Mouse (Mus musculus) kidney, adult 2 months (tissue): Measurements from ENCODE around the gene Rrp1b. TPM values are rescaled to one million over a fixed set of nuclear protein-coding genes. Genes with fewer than 3 reads are reported as not detected.
A peak's percentile ranks its signal among the peaks of the same experiment; 100 is the strongest.

ENCODE experiments used
- DNase-seq: peaks from one replicate; pipeline ENCODE4 v3.0.0; 2021
- H3K27ac ChIP-seq: fragments of 200-500 bp; 2 replicates; pipeline ENCODE4 v1.5.1; 2012; ENCODE audit warnings: low read depth, low read length, control low read depth, inconsistent platforms; ENCODE audit not compliant: insufficient read depth
- H3K27me3 ChIP-seq: fragments of 200-500 bp; replicated peaks from 2 replicates; pipeline ENCODE4 v1.6.1; 2012; ENCODE audit warnings: mild to moderate bottlenecking, moderate library complexity, low read length, inconsistent platforms; ENCODE audit not compliant: control insufficient read depth, insufficient read depth
- H3K36me3 ChIP-seq: fragments of 200-500 bp; 2 replicates; pipeline ENCODE4 v1.6.1; 2012; ENCODE audit warnings: mild to moderate bottlenecking, moderate library complexity, low read length, inconsistent platforms; ENCODE audit not compliant: control insufficient read depth, insufficient read depth
- H3K4me1 ChIP-seq: fragments of 200-500 bp; 2 replicates; pipeline ENCODE4 v1.6.1; 2011; ENCODE audit warnings: low read length; ENCODE audit not compliant: control insufficient read depth, insufficient read depth
- H3K4me3 ChIP-seq: fragments of 200-500 bp; 2 replicates; pipeline ENCODE4 v1.5.1; 2011; ENCODE audit warnings: mild to moderate bottlenecking, low read depth, low read length, control low read depth; ENCODE audit not compliant: insufficient read depth
- CTCF ChIP-seq: fragments of 200-500 bp; conservative IDR thresholded peaks from 2 replicates; pipeline ENCODE4 v1.5.1; 2011; ENCODE audit warnings: low read depth, mild to moderate bottlenecking, control low read depth, low read length, moderate library complexity, mixed read lengths; ENCODE audit not compliant: insufficient read depth, insufficient read length
- POLR2A ChIP-seq: fragments of 200-500 bp; IDR thresholded peaks from one replicate; pipeline ENCODE4 v1.6.1; 2011; ENCODE audit warnings: low read depth, low read length, control low read depth
- WGBS: fragments of 180-500 bp; shearing (Covaris S2); methylation state at CpG from one replicate; pipeline ENCODE4 v1.1.7; 2018; 5-methylcytosine and 5-hydroxymethylcytosine counted together
- polyA plus RNA-seq: library from polyadenylated mRNA; depleted of rRNA; stranded (reverse); fragments of >200 nt; gene quantifications from 2 replicates; pipeline ENCODE4 v1.2.3, GENCODE M21; 2012; rRNA removed

The Rrp1b gene
- polyA plus RNA-seq: 4.7 and 5.8 TPM in 2 replicates

DNA sequence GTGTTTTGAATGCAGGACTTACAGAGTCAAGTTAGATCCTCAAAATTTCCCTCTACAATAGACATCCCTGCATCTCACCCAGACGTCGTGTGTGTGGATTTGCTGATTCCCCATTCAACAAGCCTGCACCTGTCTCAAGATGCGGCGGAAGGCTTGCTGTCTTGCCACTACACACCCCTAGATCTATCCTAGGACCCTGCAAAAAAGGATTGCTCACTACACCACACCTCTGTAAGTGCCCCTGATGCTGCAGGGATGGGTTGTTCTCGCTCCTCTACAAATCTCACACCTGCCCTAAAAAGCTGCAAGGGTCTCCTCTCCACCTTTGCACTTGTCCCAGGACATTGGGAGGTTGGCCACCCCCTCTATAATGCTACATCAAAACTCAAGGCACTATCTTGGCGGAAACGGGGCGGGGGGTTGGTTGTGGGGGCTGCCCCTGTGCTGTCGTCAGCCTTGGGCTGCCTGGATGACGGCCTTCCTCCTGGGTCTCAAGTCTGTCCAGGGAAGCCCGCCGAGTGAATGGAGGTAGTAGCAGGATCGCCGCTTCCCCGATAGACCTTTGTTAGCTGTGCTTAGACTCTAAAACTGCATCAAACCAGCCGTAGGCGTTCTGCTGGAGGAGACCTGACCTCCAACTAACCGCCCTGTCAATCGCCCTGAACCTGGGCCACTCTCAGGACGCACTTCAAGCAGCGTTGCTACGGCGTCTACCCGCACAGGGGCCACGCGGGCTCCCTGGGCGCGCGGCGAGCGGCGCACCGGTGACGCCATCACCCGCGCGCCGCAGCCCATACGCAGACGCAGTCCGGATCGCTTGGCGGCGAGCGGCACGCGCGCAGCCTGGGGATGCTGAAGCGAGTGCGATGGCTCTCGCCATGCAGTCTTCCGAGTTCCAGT, at the start of gene Rrp1b, which contains the start of gene Hsf2bp:
TSS of gene Rrp1b (plus strand) at position 492 of the 900 bp plus-strand sequence.
TSS of gene Hsf2bp (minus strand) at position 741 of the 900 bp plus-strand sequence.
- DNase-seq: peak; percentile 76
- no peak for TF ChIP-seq CTCF
- peak; percentile 57 for TF ChIP-seq POLR2A
- Histone ChIP-seq H3K27ac (no peak within 1 kb of the TSS), H3K36me3 (no peaks in the 10 kb centered on the region), H3K4me3 (peak within 1 kb of the TSS; percentile 79), H3K4me1 (no peaks in the 10 kb centered on the region), H3K27me3 (no peaks in the 10 kb centered on the region)
- 5% methylated on average over 52 of the region's 52 CpGs for WGBS

DNA sequence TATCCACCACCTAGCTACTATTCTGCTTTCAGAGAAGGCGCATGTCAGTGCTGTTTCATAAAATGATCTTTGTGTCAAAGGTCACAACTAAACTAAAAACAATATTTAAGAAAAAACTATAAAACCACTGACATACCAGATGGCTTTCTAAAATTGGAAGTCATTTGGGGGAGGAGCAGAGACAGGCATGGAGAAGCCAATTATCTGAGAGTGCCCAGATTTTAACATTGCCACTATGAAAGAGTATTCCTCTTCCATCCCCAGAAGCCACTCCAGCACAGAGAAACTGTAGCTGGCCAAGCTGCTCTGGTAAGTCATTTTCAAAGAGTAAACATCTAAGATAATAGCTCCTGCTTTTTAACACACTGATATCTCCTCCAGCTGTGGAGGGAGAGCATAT, 49.0 kb upstream of the Rrp1b start:
- TF ChIP-seq CTCF: no peak
- no peak for DNase-seq
- peaks cover 23% of the 10 kb centered on the region for H3K4me1 ChIP-seq
- no peak overlapping the region for H3K4me3 ChIP-seq
- no peaks in the 10 kb centered on the region for H3K36me3 ChIP-seq
- WGBS: 80% methylated on average over 1 of the region's 1 CpGs
- H3K27me3 ChIP-seq: no peaks in the 10 kb centered on the region
- no peak overlapping the region for H3K27ac ChIP-seq

DNA sequence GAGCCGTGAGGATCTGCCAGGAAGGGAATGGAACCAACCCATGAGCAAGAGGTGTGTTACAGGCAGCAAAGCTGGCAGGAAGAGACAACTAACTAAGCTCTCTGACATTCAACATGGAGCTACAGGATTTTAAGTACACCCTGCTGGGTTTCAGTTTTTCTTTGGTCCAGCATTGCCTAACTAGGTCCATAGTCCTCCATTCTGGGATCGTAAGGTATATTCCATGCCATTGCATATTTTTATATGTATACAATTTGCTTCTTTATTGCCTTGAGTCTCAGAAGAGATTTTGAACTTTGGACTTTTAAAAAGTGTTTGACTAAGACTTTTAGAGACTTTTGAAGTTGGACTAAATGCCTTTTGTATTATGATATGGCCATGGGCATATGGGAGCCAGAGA, 46.9 kb upstream of the Rrp1b start:
- H3K27ac ChIP-seq: no peak overlapping the region
- 93% methylated on average over 2 of the region's 2 CpGs for WGBS

GRCm38 (mm10) chr17:31992004-31992403, 43.9 kb upstream of the Rrp1b start:
- no peaks in the 10 kb centered on the region for H3K27me3 ChIP-seq
- DNase-seq: no peak
- no peaks in the 10 kb centered on the region for H3K36me3 ChIP-seq
- no peak overlapping the region for H3K27ac ChIP-seq
- no peak overlapping the region for H3K4me3 ChIP-seq
- WGBS: 83% methylated on average over 2 of the region's 2 CpGs
- peaks cover 2% of the 10 kb centered on the region; the same call in 1 of the 2 replicates for H3K4me1 ChIP-seq
- TF ChIP-seq POLR2A: no peak
- no peak for TF ChIP-seq CTCF

More for the DNA sequence above, 46.9 kb upstream of the Rrp1b start:
- H3K4me1 ChIP-seq: peaks cover 7% of the 10 kb centered on the region; the same call in 1 of the 2 replicates
- H3K36me3 ChIP-seq: no peaks in the 10 kb centered on the region
- H3K27me3 ChIP-seq: no peaks in the 10 kb centered on the region
- DNase-seq: no peak
- TF ChIP-seq CTCF (no peak), POLR2A (no peak)
- no peak overlapping the region for H3K4me3 ChIP-seq

DNA sequence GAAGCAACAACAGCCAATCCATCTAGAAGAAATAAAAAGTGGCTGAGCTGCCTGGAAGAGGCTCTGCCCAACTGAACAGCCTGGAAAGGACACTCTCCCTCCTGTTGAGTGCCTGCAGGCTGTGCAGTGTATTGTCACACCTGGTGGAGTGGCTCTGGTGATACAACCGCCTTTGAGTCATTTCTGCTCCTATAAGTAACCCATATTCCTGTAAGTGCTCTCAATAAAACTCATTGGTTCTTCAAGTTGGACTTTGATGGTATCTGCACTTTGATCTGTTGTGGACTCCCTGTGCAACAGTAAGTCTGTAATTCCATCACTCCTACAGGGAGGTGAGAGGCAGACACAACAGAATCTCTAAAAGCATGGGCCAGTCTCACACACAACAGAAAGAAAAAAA, 42.5 kb upstream of the Rrp1b start:
- WGBS: 72% methylated on average over 1 of the region's 1 CpGs
- Histone ChIP-seq H3K36me3 (no peaks in the 10 kb centered on the region), H3K27me3 (no peaks in the 10 kb centered on the region), H3K4me1 (peaks cover 2% of the 10 kb centered on the region; the same call in 1 of the 2 replicates), H3K4me3 (no peak overlapping the region), H3K27ac (no peak overlapping the region)
- no peak for TF ChIP-seq POLR2A
- no peak for TF ChIP-seq CTCF
- DNase-seq: peak; percentile 47

GRCm38 (mm10) chr17:31994132-31994531, 41.8 kb upstream of the Rrp1b start:
- Histone ChIP-seq H3K4me1 (peaks cover 2% of the 10 kb centered on the region; the same call in 1 of the 2 replicates), H3K36me3 (no peaks in the 10 kb centered on the region), H3K27ac (no peak overlapping the region), H3K27me3 (no peaks in the 10 kb centered on the region), H3K4me3 (no peak overlapping the region)
- no peak for DNase-seq
- TF ChIP-seq POLR2A (no peak), CTCF (no peak)

DNA sequence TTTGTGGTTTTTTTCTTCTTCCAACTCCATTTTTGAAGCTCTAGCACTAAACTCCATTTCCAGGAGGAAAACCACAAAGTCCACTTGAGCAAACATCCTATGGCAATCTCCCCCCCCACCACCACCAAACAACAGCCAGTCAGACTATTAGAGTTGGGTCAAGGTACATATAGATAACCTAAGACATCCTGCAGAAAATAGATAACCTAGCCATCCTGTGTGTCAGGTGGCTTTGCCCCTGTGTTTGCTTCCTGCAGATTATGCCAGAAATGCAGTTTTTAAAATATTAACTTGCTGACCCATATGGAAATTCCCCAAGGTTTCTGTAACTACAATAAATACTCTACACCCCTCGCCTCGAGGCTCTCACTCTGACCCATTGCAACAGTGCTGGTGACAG, 40.1 kb upstream of the Rrp1b start:
- Histone ChIP-seq H3K4me3 (no peak overlapping the region), H3K36me3 (no peaks in the 10 kb centered on the region), H3K4me1 (peaks cover 2% of the 10 kb centered on the region; the same call in 1 of the 2 replicates), H3K27me3 (no peaks in the 10 kb centered on the region), H3K27ac (no peak overlapping the region)
- TF ChIP-seq CTCF: no peak
- TF ChIP-seq POLR2A: no peak
- WGBS: 69% methylated on average over 2 of the region's 2 CpGs
- no peak for DNase-seq
